Mouse (Mus musculus): ENCODE measurements around the gene Fam166b.

Fam166b gene

DNA sequence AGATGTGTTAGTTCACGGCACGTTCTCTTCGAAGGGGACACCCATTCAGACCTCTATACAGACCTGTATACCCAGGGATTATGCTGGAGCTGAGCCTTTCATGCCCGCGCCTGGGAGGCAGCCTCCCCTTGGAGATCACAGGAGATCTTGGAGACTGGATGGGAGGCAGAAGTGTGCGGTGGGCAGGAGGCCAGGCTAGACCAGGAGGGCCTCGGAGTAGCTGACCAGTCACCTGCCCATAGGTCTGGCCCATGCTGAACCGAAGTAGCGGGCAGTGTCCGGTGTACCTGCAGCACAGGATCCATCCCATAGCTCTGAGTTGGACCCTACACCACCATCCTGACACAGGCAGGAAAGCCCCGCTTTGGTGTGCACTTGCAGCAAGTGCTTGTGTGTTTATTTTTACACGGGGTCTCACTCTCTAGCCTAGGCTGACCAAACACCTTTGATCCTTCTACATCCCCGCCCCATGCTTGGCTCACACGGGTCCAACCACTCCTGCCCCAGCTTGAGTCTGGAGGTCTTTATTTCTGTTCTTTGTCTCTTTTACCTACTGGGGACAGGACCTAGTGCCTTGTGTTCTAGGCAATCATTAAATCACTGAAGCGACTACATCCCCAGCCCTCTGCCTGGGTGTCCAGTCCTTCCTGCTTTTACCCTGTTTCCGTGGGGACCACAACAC lies 613 bp downstream of the Fam166b start:
- no peak for DNase-seq (ENCODE audit: low spot score in 2 of 2)

DNA sequence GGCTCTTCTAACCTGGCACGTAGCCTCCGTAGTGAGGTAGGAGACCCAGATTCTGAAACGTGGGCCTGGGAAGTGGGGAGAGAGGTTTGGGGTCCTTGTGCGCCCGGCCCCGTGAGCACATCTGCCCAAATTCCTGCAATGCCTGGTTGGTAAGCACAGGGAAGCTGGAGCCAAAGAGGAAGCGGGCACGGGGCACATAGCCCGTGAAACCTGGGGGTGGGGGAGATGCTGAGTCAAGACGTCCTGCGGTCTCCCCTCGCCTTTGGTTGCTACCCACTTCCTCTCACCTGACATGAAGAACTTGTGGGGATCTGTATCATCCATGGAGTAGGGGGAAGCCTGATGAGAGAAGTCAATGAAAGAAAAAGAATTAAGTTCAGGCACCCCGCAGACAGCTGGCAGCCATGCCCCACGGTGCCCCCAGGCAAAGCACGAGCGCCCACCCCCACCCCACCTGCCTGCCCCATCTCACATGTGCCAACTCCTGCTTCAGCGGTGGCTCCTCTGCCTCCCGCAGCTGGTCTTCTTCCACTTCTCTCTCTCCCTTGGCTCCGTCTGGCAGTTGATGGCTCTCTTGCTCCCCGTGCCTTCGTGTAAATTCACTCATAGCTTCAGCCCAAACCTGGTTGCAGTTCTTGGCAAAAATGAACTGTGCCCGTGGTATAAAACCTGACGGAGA lies 1.3 kb downstream of the Fam166b start:
- DNase-seq (ENCODE audit: low spot score in 2 of 2) = no peak

DNA sequence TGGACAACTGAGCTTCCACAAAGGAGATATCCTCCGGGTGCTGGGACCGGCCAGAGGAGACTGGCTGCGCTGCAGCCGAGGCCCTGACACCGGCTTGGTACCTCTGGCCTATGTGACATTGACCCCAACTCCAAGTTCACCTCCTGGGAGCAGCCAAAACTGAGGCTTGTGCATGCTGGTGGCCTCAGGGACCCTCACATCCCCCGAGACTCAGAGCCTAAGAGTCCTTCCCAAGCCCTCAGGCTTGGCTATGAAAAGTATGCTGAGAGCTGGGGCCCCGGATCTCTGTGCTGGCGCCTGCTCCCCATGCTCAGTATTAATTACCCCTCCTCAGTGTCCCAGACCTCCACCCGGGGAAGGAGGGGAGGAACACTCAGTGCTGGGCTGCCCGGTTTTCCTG lies 2.4 kb downstream of the Fam166b start:
- no peak for DNase-seq (ENCODE audit: low spot score in 2 of 2)

DNA sequence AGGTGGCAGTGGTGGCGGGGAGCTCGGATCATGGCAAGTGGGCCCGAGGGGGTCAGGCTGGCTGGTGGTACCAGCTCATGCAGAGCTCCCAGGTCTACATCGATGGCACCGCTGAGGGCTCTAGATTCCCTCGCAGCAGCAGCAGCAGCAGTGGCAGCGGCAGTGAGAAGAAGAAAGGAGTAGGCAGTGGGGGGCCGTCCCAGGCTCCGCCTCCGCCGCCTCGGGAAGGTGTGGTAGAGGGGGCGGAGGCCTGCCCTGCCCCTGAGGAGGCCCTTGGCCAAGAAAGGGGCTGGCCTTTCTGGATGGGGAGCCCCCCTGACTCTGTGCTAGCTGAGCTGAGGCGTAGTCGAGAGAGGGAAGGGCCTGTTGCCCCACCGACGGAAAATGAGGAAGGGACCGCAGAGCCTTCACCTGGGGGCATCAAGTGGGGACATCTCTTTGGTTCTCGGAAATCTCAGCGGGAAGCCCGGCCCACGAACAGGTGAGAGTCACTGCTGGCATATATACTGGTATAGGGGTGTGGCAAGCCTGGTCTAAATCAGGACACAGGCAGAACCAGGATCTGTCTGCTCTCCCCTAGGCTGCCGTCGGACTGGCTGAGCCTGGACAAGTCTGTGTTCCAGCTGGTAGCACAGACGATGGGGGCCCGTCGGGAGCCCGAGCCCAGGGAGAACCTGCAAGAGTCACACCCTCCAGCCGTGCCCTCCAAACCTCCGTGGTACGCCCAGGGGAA lies 3.1 kb downstream of the Fam166b start:
- DNase-seq (ENCODE audit: low spot score in 2 of 2) = no peak

DNA sequence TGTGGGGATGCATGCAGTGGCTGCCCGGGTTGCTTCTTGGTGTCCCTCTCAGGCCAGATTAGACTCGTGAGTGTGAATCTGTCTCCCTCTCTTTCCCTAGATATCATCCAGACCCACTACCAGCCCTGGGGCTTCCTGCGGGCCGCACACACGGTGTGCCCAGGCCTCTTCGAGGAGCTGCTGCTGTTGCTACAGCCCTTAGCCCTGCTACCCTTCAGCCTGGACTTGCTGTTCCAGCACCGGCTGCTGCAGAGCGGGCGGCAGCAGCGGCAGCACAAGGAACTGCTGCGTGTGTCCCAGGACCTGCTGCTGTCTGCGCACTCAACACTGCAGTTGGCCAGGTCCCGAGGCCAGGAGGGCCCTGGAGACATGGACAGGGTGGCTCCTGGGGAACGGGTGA lies 3.7 kb downstream of the Fam166b start:
- DNase-seq (ENCODE audit: low spot score in 2 of 2) = no peak

DNA sequence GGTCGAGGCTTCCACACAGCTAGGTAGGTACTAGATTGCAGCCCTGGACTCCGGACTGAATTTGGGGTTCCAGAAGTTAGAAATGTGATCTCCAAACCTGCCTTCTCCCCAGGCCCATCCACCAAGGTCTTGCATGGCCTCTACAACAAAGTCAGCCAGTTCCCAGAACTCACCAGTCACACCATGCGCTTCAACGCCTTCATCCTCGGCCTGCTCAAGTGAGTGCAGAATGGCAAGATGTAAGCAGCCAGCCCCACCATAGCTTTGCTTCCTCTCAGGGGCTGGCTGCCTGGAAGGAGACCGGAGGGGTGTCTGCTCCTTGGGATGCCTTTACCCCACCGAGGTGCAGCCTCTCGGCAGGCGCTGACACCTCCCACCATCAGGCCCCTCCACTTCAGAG lies 4.9 kb downstream of the Fam166b start:
- no peak for DNase-seq (ENCODE audit: low spot score in 2 of 2)

DNA sequence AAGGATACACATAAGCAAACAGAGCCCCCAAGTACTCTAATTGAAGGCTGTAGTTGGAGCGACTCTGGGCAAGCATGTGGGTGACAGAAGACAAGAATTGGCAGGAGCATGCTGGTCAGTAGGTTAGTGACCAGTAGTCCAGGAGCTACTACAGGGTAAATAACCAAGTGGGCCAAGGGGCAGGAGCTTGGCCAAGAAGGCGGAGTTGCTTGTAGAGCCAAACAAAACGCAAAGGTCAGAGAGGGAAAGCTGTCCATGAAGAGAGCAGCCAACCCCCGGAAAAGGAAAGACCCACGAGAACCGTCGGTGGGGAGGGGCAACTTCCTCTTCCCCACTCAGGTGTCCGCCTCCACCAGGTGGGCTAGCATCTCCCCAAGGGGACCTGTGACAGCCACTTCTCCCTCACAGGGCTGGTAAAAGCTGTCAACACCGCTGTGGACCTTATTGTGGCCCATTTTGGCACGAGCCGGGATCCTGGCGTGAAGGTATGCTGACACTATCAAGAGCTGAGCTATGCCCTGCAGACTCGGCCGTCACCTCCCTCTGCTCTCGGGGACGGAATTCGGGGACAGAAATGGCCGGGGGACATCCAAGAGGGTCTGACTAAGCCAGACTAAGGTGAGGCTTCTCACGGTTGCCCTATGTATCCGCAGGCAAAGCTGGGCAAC lies 5.5 kb downstream of the Fam166b start:
- DNase-seq (ENCODE audit: low spot score in 2 of 2) = no peak

DNA sequence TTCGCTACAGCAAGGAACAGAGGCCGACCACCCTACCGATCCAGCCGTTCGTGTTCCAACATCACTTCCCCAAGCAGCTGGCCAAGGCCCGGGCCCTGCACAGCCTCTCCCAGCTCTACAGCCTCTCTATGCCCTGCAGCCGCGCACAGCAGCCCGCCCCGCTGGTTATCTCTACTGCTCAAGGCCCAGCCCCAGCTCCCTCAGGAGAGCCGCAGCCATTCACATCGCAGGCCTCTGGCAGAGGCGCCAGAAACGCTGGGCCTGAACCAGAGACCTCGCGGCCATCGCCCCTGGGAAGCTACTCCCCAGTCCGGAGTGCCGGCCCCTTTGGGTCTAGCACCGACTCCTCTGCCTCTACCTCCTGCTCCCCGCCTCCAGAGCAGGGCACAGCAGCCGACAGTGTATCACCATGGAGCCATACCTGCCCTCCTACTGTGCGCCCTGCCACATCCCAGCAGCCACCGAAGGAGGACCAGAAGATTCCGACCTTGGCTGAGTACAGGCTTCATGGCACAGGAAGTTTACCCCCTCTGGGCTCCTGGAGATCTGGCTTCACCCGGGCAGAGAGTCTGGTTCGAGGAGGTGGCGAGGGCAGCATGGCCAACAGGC lies 7.2 kb downstream of the Fam166b start:
- no peak for DNase-seq (ENCODE audit: low spot score in 2 of 2)

DNA sequence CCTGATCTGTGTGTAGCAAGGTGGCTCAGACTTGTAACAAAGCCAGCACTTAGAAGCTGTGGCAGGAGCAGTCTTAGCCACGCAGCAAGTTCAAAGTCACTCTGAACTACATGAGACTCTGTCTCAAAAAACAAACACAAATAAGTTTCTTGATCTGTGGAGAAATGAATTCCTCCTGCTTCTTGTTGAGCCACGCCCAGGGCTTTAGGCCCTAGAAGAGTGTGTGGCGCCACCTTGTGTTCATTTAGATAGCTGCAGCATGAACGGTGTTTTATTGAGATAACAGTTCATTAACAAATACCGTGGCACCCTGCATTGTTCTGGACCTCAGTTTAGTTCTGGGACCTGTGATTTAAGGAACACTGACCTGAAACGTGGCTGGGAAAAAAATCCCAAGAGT lies 8.6 kb downstream of the Fam166b start:
- DNase-seq (ENCODE audit: low spot score in 2 of 2) = peak; percentile 44 to 79

DNA sequence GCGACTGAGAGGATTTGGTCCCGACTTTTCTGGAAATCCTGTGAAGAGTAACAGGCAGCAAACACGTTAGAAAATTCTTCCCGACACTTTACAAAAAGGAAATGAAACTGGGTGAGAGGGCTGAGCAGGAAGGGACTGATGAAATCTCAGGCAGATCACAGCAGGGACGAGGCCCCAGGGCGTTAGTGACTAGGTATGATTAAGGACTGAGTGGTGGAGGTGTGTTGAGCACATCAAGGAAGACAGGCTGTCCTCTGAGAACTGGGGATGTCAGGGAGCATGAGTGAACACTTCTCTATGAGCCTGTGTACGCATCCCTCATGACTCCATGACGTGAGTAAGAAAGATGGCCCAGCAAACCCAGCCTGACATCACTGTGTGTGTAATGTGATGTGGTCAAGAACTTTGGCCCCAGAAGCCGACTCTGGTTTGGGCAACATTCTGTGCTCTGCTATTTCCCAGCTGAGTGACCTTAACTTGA lies 9.1 kb downstream of the Fam166b start:
- DNase-seq (ENCODE audit: low spot score in 2 of 2) = no peak

DNA sequence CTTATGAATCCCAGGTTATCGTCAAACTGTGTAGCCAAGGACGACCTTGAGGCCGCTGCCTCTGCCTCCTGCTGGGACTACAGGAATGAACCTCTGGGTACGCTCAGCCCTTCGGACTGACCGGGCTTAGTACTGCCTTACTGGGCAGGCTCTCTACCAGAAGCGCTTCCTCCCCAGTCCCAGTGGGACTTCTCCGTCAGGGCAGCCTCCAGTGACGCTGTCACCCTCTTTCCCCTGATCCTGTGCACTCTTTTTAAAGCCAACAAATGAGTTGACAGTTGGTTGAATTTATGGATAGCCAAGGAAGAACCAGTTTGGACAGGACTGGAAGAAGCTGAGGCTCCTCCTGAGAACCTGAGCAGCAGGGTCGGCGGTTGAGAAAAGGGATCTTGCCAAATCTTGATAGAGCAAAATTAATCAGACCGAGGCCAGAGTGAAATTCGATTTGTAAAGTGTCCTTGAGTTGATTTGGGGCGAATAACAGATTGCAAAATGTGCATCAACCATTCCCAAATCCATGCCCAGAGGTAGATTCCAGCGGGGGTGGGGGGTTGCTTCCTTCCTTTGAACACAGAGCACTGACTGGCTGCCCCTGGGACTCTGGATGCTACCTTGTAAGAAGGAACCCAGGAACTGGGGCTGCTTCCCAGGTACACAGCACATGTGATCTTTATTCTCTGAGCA lies 9.8 kb downstream of the Fam166b start:
- no peak for DNase-seq (ENCODE audit: low spot score in 2 of 2)

DNA sequence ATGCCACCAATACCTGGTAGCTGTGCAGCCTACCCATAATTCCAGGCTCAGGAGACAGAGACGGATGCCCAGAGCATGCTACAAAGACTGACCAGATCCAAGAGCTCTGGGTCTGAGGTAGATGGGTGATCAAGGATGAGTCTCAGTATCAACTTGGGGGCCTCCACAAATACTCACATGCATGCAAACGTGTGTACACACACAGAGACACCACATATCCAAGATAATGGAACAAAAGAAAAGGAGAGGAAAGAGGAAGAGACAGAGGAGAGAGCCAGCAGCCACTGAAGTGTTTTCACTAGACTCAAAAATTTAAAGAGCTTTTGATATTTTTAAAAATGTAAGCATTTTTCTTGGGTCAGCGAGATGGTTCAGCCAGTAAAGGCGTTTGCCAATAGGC lies 10.5 kb downstream of the Fam166b start:
- no peak for DNase-seq (ENCODE audit: low spot score in 2 of 2)

DNA sequence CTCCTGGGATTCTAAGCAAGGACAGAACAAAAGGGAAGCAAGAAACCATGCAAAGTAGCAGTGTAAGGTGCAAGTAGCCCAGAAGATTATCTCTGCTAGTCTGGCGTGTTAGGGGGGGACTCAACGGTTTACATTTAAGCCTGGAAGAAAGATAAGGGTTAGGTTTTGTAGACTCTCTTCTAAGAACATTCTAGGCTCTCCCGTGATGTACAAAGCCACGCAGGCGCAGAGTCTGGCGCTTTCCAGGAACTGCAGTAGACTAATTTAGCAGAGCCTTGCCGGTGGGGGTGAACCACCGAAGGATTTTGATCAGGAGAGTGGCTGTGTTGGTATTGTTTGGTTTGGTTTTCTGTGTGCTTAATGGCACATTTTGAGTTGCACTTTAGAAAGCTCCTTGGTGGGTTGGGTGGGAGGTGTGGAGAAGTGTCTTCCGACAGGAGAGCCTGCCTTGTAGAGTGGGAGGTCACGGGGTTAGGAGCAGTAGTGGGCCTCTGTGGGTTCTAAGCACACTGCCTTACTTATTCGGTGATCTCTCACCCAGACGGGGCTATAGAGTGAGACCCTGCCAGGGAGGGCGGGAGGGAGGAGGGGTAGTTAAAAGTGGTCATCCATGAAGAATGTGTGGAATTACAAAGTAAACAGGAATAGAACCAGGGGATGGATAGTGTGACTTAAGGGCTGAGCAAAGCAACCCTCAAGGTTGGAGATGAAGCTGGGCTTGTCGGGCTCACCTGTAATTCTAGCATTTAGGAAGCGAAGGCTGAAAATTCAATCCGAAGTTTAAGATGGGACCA lies 11.5 kb downstream of the Fam166b start:
- no peak for DNase-seq (ENCODE audit: low spot score in 2 of 2)

DNA sequence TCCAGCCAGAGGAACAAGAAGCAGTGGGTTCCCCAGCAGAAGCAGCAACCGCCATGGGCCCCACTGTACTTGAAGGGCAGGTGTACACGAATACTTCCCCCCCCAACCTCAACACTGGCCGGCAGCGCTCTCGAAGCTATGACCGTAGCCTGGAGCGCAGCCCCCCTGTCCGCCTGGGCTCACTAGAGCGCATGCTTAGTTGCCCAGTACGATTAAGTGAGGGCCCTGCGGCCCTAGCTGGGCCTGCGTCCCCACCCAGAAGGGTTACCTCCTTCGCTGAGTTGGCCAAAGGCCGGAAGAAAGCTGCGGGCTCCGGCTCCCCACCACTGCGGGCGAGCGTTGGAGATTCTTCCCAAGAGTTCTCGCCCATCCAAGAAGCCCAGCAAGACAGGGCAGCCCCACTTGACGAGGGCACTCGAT lies 12.9 kb downstream of the Fam166b start:
- no peak for DNase-seq (ENCODE audit: low spot score in 2 of 2)

DNA sequence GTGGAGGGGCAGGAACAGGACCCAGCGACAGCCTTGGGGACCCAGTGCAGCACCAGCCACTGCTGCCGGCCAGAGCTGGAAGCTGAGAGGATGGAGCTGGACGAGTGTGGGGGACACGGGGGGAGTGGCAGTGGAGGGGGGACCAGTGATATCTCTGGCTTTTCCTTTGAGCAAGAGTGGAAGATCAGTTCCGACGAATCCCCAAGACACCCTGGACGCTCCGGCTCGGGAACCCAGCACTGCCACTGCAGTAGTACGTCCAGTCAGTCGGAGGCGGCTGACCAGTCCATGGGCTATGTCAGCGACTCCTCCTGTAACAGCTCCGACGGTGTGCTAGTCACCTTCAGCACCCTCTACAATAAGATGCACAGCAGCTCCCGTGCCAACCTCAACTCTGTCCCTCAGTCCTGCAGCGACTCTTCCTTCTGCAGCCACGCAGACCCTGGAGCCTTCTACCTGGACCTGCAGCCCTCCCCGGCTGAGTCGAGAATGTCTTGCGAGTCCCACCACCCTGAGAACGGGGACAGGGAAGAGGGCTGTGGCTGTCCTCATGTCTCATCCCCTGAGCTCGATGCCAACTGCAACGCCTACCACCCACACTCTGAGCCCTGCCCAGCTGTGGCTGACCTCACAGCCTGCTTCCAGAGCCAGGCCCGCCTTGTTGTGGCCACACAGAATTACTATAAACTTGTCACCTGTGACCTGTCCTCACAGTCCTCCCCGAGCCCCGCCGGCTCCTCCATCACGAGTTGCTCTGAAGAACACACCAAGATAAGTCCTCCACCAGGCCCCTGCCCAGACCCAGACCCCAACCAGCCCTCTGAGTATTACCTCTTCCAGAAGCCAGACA lies 13.5 kb downstream of the Fam166b start:
- DNase-seq (ENCODE audit: low spot score in 2 of 2) = no peak

DNA sequence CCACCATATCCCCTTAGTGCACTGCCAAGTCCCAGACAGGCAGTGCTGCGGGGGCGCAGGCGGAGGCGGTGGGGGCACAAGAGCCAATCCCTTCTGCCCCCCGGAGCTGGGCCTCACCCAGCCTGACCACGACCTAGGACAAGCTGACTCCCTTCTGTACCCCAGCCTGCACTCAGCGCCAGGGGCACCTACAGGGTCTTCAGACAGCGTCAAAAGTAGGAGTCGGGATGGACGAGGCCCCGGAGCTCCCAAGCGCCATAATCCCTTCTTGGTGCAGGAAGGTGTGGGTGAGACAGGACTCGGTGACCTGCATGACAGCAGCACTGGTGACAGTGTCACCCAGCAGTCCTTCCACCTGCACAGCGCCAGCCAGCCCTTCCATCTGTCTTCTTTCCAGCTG lies 14.2 kb downstream of the Fam166b start:
- no peak for DNase-seq (ENCODE audit: low spot score in 2 of 2)

DNA sequence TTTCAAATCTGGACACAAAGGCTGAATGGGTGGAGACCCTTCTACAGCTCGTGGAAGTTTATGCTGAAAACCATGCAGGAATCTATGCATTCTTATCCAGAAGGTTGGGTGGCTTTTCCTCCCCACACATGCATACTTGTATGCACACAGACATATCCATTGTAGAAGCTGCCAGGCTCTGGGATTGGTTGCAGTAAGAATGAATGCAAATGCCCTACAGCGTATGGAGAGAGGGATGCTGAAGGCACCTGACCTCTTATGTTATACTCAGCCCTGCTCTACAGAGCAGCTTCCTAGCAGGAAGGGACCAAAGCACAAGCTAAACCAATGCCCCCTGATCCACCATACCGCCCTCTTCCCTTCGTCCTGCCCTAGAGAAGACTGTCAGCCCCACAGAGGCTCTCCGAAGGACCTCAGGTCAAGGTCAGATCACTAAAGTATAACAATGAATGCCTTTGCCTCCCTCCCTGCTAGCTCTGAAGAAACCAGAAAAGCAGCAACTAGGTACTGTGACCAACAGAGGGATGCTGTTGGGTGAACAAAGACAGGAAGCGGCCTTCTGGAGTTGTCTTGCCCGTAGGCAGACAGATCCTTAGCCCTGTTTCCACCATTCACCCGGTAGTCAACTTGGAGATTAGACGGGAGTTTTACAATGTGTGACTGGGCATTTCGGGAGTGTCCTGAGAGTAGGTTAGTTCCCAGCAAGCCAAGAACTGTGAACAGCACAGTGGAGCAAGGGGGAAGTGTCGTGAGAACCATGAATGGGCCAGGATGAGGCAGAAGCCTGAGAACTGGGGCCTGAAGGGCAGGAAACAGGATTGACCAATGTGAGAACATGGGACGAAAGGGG lies 21.6 kb downstream of the Fam166b start:
- no peak for DNase-seq (ENCODE audit: low spot score in 2 of 2)

DNA sequence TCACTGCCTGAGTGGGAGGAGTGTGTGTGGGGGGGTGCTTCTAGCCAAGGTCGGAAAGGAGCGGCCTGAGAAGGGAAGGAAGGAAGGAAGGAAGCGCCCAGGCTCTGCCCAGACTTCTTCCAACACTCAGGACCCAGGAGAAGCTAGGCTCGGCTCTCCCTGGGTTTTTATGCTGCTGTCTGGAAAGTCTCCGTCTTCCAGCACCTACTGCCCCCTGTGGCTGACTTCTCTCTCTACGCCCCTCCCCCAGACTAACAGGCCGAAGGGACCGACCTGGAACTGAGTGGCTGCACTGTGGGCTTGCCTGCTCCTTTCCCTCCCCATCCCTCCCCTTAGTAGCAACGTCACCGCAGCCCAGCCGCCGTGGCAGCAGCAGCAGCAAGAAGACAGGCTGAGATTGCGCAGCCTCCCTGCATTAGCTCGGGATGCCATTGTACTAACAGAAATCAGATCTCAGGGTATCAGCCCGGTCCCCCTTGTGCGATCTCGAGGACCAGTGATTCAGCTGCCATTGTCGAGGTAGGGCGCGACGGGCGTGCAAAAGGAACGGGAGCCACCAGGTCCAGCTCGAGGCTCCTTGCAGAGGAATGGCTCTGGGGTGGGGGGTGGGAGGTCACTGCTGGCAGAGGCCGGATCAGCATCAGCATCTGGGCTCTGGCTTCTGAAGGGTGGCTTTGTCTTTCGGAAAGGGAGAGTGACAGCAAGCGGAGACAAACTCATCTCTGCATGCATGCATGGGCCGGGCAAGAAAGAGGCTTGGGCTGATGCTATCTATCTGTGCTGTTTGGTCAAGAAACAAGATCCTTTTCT lies 22.6 kb downstream of the Fam166b start:
- DNase-seq (ENCODE audit: low spot score in 2 of 2) = peak in 1 of 2 experiments; percentile 34
